Mouse (Mus musculus) neutrophil, adult 83 days (primary cell): ENCODE data around the gene Hikeshi. TPM values are rescaled to one million over a fixed set of nuclear protein-coding genes. Genes with fewer than 3 reads are reported as not detected.

Experiments used
- total RNA-seq, 2 experiments: library from RNA; stranded (reverse); gene quantifications; one replicate each; pipeline ENCODE4 v1.2.4; 2023

Hikeshi gene
- total RNA-seq: 10 to 100 TPM; 30.7 to 34.7 TPM

GRCm38 (mm10) chr7:89940571-89941463 is at the start of gene Hikeshi:
Gene Hikeshi, minus strand, starts transcription at chr7:89941204.

DNA sequence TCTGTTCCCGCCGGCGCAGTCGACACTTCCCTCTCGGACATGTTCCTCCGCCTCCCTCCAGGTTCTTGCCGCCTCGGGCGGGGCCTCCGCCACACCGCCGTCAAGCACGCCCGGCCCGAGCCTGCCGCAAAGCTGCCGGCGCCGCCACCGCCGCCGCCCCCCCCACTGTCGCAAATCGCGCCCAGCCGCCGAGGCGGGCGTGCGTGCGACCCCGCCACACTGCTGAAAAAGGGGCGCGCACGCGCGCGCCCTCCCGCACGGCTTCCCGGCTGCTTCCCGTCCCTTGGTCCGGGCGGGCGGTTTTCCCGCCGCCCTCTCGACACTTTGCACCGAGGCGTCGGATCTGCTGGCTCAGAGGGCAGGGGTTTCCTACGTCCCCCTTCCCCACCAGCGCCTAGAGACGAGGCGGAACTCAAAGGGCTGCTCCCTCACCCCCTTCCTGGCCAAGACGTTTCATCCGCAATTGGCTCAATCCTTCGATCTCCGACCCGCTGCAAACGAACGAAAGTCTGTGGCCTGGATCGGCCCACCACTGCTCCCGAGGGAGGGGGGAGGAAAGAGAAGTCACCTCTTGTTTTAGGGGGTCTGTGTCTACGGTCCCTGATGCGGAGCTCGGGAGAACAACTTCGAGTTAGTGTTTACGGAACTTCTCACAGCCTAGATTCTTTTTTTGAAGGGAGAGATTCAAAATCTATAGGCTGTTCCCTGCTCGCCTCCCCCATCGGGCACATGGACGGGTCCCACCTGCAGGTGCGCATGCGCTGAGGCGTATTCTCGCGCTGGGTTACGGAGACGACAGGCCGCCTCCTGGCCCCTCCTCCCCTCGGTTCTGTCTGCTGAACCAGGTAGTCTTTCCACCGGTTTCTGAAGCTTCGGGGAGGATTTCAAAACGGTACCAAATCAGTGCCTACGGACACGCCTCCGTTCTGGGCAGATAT is 39.8 kb upstream of the Hikeshi start, which contains the start of gene Eed:
Gene Eed (minus strand): TSS at position 499 of the 938 bp plus-strand sequence.

GRCm38 (mm10) chr7:89903442-89904343 is 37.3 kb downstream of the Hikeshi start, which contains the start of gene Ccdc81:
Gene Ccdc81, minus strand, starts transcription at chr7:89903629.

Other genes with a start within 250 kb of the Hikeshi start
- gene Ccdc81, start 37.6 kb downstream of the Hikeshi start, total RNA-seq: not detected
- 10 to 100 TPM; 74.0 to 80.2 TPM for gene Eed, start 39.8 kb upstream of the Hikeshi start, total RNA-seq
- gene Picalm, start 189.0 kb upstream of the Hikeshi start, total RNA-seq: 100 to 1,000 TPM; 243 to 340 TPM